Mouse (Mus musculus): ENCODE data around the gene Zfp462. TPM values are rescaled to one million over a fixed set of nuclear protein-coding genes. Genes with fewer than 3 reads are reported as not detected.

Zfp462 gene
- polyA plus RNA-seq, 1 experiment from 2014 or later, result 0.21 TPM

GRCm38 (mm10) chr4:54932668-54933067, 12.2 kb upstream of the Zfp462 start:
- ATAC-seq (ENCODE audit: insufficient read depth), result no peak

GRCm38 (mm10) chr4:54937161-54937560, 7.7 kb upstream of the Zfp462 start:
- no peak overlapping the region for H3K27ac ChIP-seq (replicated peaks)
- no peak overlapping the region for H3K4me3 ChIP-seq (replicated peaks)
- 57% methylated on average over 1 of the region's 1 CpGs for WGBS (ENCODE audit: insufficient replicate concordance)
- no peak overlapping the region for H3K4me2 ChIP-seq
- ATAC-seq (ENCODE audit: insufficient read depth), result no peak
- H3K4me1 ChIP-seq (replicated peaks), result no peaks in the 10 kb centered on the region
- H3K36me3 ChIP-seq (replicated peaks), result no peaks in the 10 kb centered on the region
- no peaks in the 10 kb centered on the region for H3K27me3 ChIP-seq
- no peaks in the 10 kb centered on the region for H3K9me3 ChIP-seq (replicated peaks)
- no peak overlapping the region for H3K9ac ChIP-seq

More at GRCm38 (mm10) chr4:54932668-54933067, 12.2 kb upstream of the Zfp462 start:
- Histone ChIP-seq H3K9me3 (replicated peaks) (no peaks in the 10 kb centered on the region), H3K4me3 (replicated peaks) (no peak overlapping the region), H3K9ac (no peak overlapping the region), H3K36me3 (replicated peaks) (no peaks in the 10 kb centered on the region), H3K27me3 (no peaks in the 10 kb centered on the region), H3K4me1 (replicated peaks) (no peaks in the 10 kb centered on the region), H3K4me2 (no peak overlapping the region), H3K27ac (replicated peaks) (no peak overlapping the region)
- 24% methylated on average over 2 of the region's 2 CpGs for WGBS (ENCODE audit: insufficient replicate concordance)

DNA sequence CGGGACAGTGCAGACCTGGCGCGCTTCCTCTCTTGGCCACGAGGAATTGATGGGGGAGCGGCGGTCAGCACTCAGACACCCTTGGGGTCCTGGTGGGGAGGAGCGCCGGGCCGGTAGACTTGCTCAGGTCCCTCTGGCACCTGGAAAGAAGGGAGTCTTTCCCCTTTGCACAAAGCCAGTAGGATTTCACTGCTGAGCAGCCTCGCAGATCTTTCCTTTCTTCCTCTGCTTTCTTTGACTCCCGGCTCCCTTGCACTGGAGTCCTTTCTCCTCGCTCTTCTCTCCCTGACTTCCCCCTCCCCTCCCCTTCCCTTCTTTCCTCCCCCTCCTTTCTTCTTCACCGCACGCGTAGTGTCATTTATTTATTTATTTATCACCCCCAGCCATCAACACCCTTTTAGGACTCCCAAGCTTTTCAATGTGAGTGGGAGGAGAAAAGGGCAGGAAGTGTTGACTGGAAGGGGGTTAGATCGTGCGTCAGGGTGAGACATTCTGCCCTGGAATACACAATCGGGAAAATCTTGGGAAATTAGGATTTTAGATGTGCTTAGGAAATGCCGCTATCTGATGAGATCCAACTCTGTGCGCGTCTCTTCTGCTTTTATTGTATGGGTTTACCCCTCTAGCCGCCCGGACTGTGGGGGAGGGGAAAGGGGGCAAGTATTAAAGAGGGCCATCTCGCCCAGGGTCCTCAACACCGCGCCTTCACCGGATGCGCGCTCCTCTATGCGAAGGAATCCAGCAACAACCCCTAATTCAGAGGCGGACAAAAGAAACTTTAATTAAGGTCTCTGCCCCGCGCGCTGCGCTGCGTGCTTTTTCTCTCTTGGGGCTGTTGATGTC, 976 bp downstream of the Zfp462 start:
- Histone ChIP-seq H3K27ac (replicated peaks) (no peak overlapping the region), H3K4me3 (replicated peaks) (0 out of 2 replicates have a peak overlapping the region, but pooled peaks have one; percentile 8), H3K9me3 (replicated peaks) (no peaks in the 10 kb centered on the region), H3K9ac (no peak overlapping the region), H3K36me3 (replicated peaks) (no peaks in the 10 kb centered on the region), H3K4me2 (peak overlapping the region; percentile 48), H3K4me1 (replicated peaks) (no peaks in the 10 kb centered on the region), H3K27me3 (peaks cover 67% of the 10 kb centered on the region)
- under 1% methylated on average over 36 of the region's 36 CpGs for WGBS (ENCODE audit: insufficient replicate concordance)
- no peak for ATAC-seq (ENCODE audit: insufficient read depth)

GRCm38 (mm10) chr4:54946662-54947055, 1.8 kb downstream of the Zfp462 start:
- peaks cover 67% of the 10 kb centered on the region for H3K27me3 ChIP-seq
- no peaks in the 10 kb centered on the region for H3K36me3 ChIP-seq (replicated peaks)
- H3K9ac ChIP-seq, result no peak overlapping the region
- no peaks in the 10 kb centered on the region for H3K4me1 ChIP-seq (replicated peaks)
- H3K4me3 ChIP-seq (replicated peaks), result peak overlapping the region; percentile 42; the same call in 1 of the 2 replicates
- H3K9me3 ChIP-seq (replicated peaks), result no peaks in the 10 kb centered on the region
- peak overlapping the region; percentile 58; the same call in 1 of the 2 replicates for H3K4me2 ChIP-seq
- 2% methylated on average over 10 of the region's 10 CpGs for WGBS (ENCODE audit: insufficient replicate concordance)
- ATAC-seq (ENCODE audit: insufficient read depth), result no peak
- no peak overlapping the region for H3K27ac ChIP-seq (replicated peaks)

DNA sequence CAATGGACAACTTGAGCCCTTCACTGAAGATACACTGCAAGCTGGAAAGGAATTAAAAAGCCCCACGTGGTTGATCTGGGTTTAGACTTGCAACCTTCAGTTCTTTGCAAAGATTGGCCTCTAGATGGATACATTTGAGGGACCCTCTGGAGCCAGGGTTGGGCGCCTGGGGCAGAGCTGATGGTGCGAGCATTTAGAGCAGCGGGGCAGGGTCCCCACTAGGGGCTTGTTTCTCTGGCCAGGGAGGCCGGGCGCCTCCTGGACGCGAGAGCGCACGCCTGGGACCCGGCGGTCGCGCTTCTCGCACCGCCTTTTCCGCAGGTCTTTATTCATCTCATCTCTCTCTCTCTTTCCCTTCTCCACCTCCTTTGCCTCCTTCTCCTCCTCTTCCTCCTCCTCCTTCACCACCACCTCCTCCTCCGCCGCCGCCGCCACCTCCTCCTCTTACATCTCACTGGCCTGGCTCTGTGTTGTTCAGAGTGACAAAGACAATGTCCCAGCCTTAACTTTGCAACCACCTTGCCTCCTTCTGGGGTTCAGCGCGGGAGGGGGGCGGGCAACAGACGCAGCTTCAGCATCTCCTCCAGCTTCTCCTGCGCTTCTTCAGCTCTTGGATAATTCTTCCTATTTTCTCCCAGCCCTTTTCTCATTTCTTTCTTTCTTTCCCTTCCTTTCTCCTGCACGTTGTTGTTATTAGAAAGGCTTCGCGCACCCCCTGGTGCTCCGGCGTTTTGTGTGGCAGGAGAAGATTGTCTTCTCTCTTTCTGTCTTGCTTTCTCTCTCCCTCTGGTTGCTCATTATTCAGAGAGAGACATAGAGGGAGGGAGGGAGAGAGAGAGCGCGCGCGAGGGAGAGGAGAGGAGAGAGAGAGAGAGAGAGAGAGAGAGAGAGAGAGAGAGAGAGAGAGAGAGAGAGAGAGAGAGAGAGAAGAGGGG, 2.5 kb downstream of the Zfp462 start:
- Histone ChIP-seq H3K4me2 (peak overlapping the region; percentile 58), H3K27ac (replicated peaks) (no peak overlapping the region), H3K4me1 (replicated peaks) (no peaks in the 10 kb centered on the region), H3K4me3 (replicated peaks) (peak overlapping the region; percentile 42), H3K27me3 (peaks cover 67% of the 10 kb centered on the region), H3K9me3 (replicated peaks) (no peaks in the 10 kb centered on the region), H3K36me3 (replicated peaks) (no peaks in the 10 kb centered on the region), H3K9ac (no peak overlapping the region)
- under 1% methylated on average over 31 of the region's 35 CpGs for WGBS (ENCODE audit: insufficient replicate concordance)
- no peak for ATAC-seq (ENCODE audit: insufficient read depth)

DNA sequence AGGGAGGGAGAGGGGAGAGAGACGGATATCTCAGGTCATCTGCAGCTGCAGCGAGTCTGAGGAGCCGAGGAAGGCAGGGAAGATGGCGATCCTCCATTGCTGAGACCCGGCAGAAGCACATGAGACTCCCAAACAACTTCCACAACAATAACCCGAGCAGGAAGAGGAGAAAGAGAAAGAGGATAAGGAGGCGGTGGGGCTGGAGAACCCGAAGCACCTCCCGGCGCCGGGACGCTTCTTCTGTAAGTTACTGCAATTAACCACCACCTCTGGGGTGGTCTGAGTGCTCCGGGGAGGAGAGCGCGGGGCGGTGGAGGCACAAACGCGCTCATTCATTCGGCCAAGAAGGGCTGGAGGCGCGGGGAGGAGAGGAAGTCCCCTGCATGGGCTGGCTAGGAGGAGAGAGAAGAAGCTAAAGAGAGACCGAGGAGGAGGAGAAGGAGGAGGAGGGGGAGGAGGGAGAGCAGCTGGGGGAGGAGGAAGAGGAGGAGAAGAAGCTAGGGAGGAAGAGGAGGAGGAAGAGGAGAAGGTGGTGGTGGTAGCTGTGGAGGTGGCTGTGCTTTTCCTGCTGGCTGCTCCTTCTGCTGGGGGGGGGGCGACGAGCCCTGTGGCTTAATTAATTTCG, 3.3 kb downstream of the Zfp462 start:
- under 1% methylated on average over 24 of the region's 25 CpGs for WGBS (ENCODE audit: insufficient replicate concordance)

GRCm38 (mm10) chr4:54948616-54949560, 4.0 kb downstream of the Zfp462 start:
- Histone ChIP-seq H3K36me3 (replicated peaks) (no peaks in the 10 kb centered on the region), H3K9me3 (replicated peaks) (no peaks in the 10 kb centered on the region), H3K27ac (replicated peaks) (0 out of 2 replicates have a peak overlapping the region, but pooled peaks have one; percentile 9), H3K4me3 (replicated peaks) (peak overlapping the region; percentile 42), H3K9ac (no peak overlapping the region), H3K4me2 (peak overlapping the region; percentile 58), H3K27me3 (peaks cover 65% of the 10 kb centered on the region), H3K4me1 (replicated peaks) (no peaks in the 10 kb centered on the region)
- no peak for ATAC-seq (ENCODE audit: insufficient read depth)
- under 1% methylated on average over 30 of the region's 32 CpGs for WGBS (ENCODE audit: insufficient replicate concordance)

More for the DNA sequence above, 3.3 kb downstream of the Zfp462 start:
- Histone ChIP-seq H3K9me3 (replicated peaks) (no peaks in the 10 kb centered on the region), H3K36me3 (replicated peaks) (no peaks in the 10 kb centered on the region), H3K4me3 (replicated peaks) (peak overlapping the region; percentile 42), H3K27me3 (peaks cover 67% of the 10 kb centered on the region), H3K27ac (replicated peaks) (no peak overlapping the region), H3K4me1 (replicated peaks) (no peaks in the 10 kb centered on the region), H3K9ac (no peak overlapping the region), H3K4me2 (peak overlapping the region; percentile 58)
- ATAC-seq (ENCODE audit: insufficient read depth), result no peak

DNA sequence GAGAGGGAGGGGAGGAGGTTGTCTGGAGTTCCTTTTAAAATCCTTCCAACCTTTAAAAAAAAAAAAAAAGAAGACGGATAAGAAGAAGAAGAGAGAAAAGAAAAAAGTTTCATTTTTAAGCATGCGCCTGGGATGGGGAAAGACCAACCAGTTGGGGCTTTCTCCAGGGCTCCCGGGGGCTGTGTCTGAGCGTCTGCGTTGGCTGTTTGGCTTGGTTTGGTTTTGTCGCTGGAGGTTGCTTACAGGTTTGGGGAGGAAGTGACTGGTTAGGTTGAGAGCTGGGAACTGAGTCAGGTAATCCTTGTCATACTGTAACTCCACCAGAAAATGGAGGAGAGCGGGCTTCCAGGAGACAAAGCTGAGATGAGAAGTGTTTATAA, 4.7 kb downstream of the Zfp462 start:
- no peak overlapping the region for H3K27ac ChIP-seq (replicated peaks)
- H3K36me3 ChIP-seq (replicated peaks), result no peaks in the 10 kb centered on the region
- peaks cover 59% of the 10 kb centered on the region for H3K27me3 ChIP-seq
- H3K4me2 ChIP-seq, result peak overlapping the region; percentile 58; the same call in 1 of the 2 replicates
- no peaks in the 10 kb centered on the region for H3K4me1 ChIP-seq (replicated peaks)
- ATAC-seq (ENCODE audit: insufficient read depth), result no peak
- H3K4me3 ChIP-seq (replicated peaks), result no peak overlapping the region
- H3K9ac ChIP-seq, result no peak overlapping the region
- H3K9me3 ChIP-seq (replicated peaks), result no peaks in the 10 kb centered on the region
- 13% methylated on average over 7 of the region's 7 CpGs for WGBS (ENCODE audit: insufficient replicate concordance)

DNA sequence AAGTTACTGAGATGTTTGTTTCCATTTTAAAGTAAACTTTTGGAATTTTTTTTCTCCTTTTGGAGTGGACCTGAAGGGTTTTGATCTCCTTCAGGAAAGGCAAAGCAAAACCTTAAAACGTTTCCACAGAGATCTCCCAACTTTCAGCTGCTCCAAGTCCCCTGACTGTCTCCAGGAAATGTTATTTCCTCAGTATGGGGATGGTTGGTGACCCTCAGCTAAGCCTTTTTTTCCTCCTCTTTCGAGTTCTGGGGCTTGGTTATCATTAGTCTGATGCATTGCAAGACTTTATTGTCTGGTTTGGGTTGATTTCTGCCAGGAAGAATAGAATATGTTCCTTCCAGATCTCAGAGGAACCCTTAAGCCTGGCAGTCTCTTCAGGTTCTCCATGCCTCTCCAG, 5.3 kb downstream of the Zfp462 start:
- Histone ChIP-seq H3K9ac (no peak overlapping the region), H3K4me2 (no peak overlapping the region), H3K27ac (replicated peaks) (no peak overlapping the region), H3K9me3 (replicated peaks) (no peaks in the 10 kb centered on the region), H3K36me3 (replicated peaks) (no peaks in the 10 kb centered on the region), H3K4me1 (replicated peaks) (no peaks in the 10 kb centered on the region), H3K27me3 (peaks cover 53% of the 10 kb centered on the region), H3K4me3 (replicated peaks) (no peak overlapping the region)
- WGBS (ENCODE audit: insufficient replicate concordance), result 24% methylated on average over 2 of the region's 2 CpGs
- ATAC-seq (ENCODE audit: insufficient read depth), result no peak

DNA sequence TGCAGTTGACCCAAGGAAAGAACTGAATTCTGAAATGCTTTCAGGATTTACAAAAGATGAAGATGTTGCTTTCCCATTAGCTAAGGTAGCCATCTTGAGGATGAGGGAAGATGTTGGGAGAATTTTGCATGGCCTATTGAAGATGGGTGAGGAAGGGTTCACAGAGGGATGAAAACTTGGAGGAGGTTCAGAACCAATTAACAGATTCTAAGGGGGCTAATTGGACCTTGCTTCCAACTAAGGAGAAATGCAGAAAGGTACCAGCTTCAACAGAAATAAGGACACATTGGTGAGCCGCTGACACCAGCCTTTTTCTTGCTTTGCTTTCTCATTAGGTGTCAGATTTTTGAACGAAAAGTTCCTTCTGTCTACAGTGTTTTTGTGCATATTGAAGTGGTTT, 6.0 kb downstream of the Zfp462 start:
- peaks cover 46% of the 10 kb centered on the region for H3K27me3 ChIP-seq
- H3K4me3 ChIP-seq (replicated peaks), result no peak overlapping the region
- H3K4me1 ChIP-seq (replicated peaks), result no peaks in the 10 kb centered on the region
- 60% methylated on average over 2 of the region's 2 CpGs for WGBS (ENCODE audit: insufficient replicate concordance)
- H3K4me2 ChIP-seq, result no peak overlapping the region
- H3K9ac ChIP-seq, result no peak overlapping the region
- H3K36me3 ChIP-seq (replicated peaks), result no peaks in the 10 kb centered on the region
- no peak overlapping the region for H3K27ac ChIP-seq (replicated peaks)
- H3K9me3 ChIP-seq (replicated peaks), result no peaks in the 10 kb centered on the region
- ATAC-seq (ENCODE audit: insufficient read depth), result no peak

Measured in liver, embryonic 15.5 days (tissue).